Mouse (Mus musculus) small intestine, adult 2 months (tissue): ENCODE results near the gene Arglu1.

Experiments
- CTCF ChIP-seq: fragments of 200-500 bp; IDR thresholded peaks from 2 replicates; pipeline ENCODE4 v1.5.1; 2012; ENCODE audit warnings: low read depth, mild to moderate bottlenecking, control low read depth, inconsistent platforms, low read length, moderate library complexity, mixed read lengths; ENCODE audit not compliant: insufficient replicate concordance, insufficient read length; ENCODE audit errors: extremely low read depth
- POLR2A ChIP-seq: fragments of 200-500 bp; IDR thresholded peaks from 2 replicates; pipeline ENCODE4 v1.6.1; 2012; ENCODE audit warnings: low read depth, mild to moderate bottlenecking, control low read depth, inconsistent platforms, low read length, moderate library complexity

- TF ChIP-seq CTCF (no peak), POLR2A (no peak)
Observed at GRCm38 (mm10) chr8:8688823-8689453, 1.4 kb downstream of the Arglu1 start.
